Mouse (Mus musculus) stomach, embryonic 16.5 days (tissue): ENCODE results near the gene Ggt1. TPM values are rescaled to one million over a fixed set of nuclear protein-coding genes. Genes with fewer than 3 reads are reported as not detected.
"Not testable (repeated sequence)": the region's sequence is repeated elsewhere in the genome, so short reads cannot be mapped to it uniquely, and the experiment has no call there.

Experiments used
- ATAC-seq: fragments of 200-750 bp; cut with Nextera tagmentation; 2 replicates; pipeline ENCODE4 v1.8.0; 2017; ENCODE audit warnings: moderate number of reproducible peaks, moderate TSS enrichment; ENCODE audit not compliant: insufficient read depth, low FRiP score
- H3K27ac ChIP-seq: fragments of 300-500 bp; sonication (generic); 2 replicates; pipeline ENCODE4 v1.5.1; 2014; ENCODE audit warnings: low read length
- H3K27me3 ChIP-seq: fragments of 300-500 bp; sonication (generic); 2 replicates; pipeline ENCODE4 v1.6.1; 2014; ENCODE audit warnings: low read length, control low read depth, mixed read lengths; ENCODE audit not compliant: control insufficient read depth, insufficient read depth
- H3K36me3 ChIP-seq: fragments of 300-500 bp; sonication (generic); 2 replicates; pipeline ENCODE4 v1.6.1; 2014; ENCODE audit warnings: low read length; ENCODE audit not compliant: control insufficient read depth, insufficient read depth
- H3K4me1 ChIP-seq: fragments of 300-500 bp; sonication (generic); 2 replicates; pipeline ENCODE4 v1.6.1; 2014; ENCODE audit warnings: low read length, control low read depth, mixed read lengths; ENCODE audit not compliant: control insufficient read depth, insufficient read depth
- H3K4me2 ChIP-seq: fragments of 300-500 bp; sonication (generic); 2 replicates; pipeline ENCODE4 v1.6.1; 2014; ENCODE audit warnings: low read depth, low read length, mixed read lengths
- H3K4me3 ChIP-seq: fragments of 300-500 bp; sonication (generic); replicated peaks from 2 replicates; pipeline ENCODE4 v1.5.1; 2014; ENCODE audit warnings: mild to moderate bottlenecking, low read length
- H3K9ac ChIP-seq: fragments of 300-500 bp; sonication (generic); 2 replicates; pipeline ENCODE4 v1.6.1; 2014; ENCODE audit warnings: low read length
- H3K9me3 ChIP-seq: fragments of 300-500 bp; sonication (generic); replicated peaks from 2 replicates; pipeline ENCODE4 v1.6.1; 2016; ENCODE audit warnings: low read length, control low read depth; ENCODE audit not compliant: control insufficient read depth
- WGBS: fragments of 180-500 bp; shearing (Covaris S2); extraction: QIAGEN DNeasy Blood & Tissue Kit; methylation state at CpG from one replicate; pipeline ENCODE4 v1.1.7; 2014; 5-methylcytosine and 5-hydroxymethylcytosine counted together
- polyA plus RNA-seq: library from polyadenylated mRNA; unstranded; fragments of >200 nt; fragmentation: Nextera tagmentation; extraction: Ambion mirVana; gene quantifications from 2 replicates; pipeline ENCODE4 v1.2.1, GENCODE M21; 2015

Ggt1 gene
- polyA plus RNA-seq, 1 experiment from 2014 or later = 35.1 TPM

- WGBS = under 1% methylated on average over 47 of the region's 52 CpGs
- no peaks in the 10 kb centered on the region for H3K9me3 ChIP-seq
- peaks cover 27% of the 10 kb centered on the region for H3K4me1 ChIP-seq
- ATAC-seq = peak; percentile 98
- peak within 1 kb of the TSS; percentile 97 for H3K4me3 ChIP-seq
- H3K27ac ChIP-seq = peak within 1 kb of the TSS; percentile 97
- H3K9ac ChIP-seq = peak within 1 kb of the TSS; percentile 99
- no peaks in the 10 kb centered on the region; the same call in 1 of the 2 replicates for H3K36me3 ChIP-seq
- H3K4me2 ChIP-seq = peak within 1 kb of the TSS; percentile 88
- H3K27me3 ChIP-seq = no peaks in the 10 kb centered on the region
Observed at GRCm38 (mm10) chr10:75517073-75517757, 44.2 kb upstream of the Ggt1 start, which contains the start of gene Snrpd3. Gene Snrpd3, plus strand, starts transcription at chr10:75517551.

- Histone ChIP-seq H3K4me2 (peak within 1 kb of the TSS; percentile 88), H3K9me3 (no peaks in the 10 kb centered on the region), H3K4me3 (peak within 1 kb of the TSS; percentile 97), H3K36me3 (no peaks in the 10 kb centered on the region; the same call in 1 of the 2 replicates), H3K27ac (peak within 1 kb of the TSS; percentile 97), H3K27me3 (no peaks in the 10 kb centered on the region), H3K4me1 (peaks cover 27% of the 10 kb centered on the region), H3K9ac (peak within 1 kb of the TSS; percentile 99)
- peak; percentile 91 for ATAC-seq
- under 1% methylated on average over 20 of the region's 20 CpGs for WGBS
Observed at GRCm38 (mm10) chr10:75517758-75518143, 43.7 kb upstream of the Ggt1 start, which contains the start of gene Gucd1. Gene Gucd1, minus strand, starts transcription at chr10:75517972.

DNA sequence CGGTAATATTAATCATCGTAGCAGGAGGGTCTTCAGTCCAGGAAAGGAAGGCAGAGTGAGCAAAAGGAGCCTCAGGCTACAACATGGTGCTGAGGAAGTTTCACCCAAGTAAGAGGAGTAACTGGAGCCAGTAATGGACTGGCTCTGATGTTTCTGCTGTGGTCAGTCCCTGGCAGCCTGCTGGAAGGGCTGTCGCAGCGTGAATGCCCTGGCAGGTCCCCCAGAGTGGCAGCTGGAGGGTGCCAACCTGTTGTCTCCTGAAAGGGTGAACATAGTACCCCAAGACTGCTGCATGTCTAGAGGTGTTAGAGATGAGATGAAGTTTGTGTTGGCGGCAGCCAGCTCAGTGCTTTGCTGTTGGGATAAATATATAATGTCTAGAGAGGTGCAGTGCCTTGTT lies 40.8 kb upstream of the Ggt1 start:
- peaks cover 24% of the 10 kb centered on the region for H3K4me1 ChIP-seq
- no peak for ATAC-seq
- no peak overlapping the region for H3K9ac ChIP-seq
- no peak overlapping the region for H3K27ac ChIP-seq
- no peaks in the 10 kb centered on the region for H3K9me3 ChIP-seq
- no peak overlapping the region for H3K4me3 ChIP-seq
- H3K36me3 ChIP-seq = peaks cover 6% of the 10 kb centered on the region; the same call in 1 of the 2 replicates
- no peaks in the 10 kb centered on the region for H3K27me3 ChIP-seq
- H3K4me2 ChIP-seq = no peak overlapping the region
- WGBS = 97% methylated on average over 5 of the region's 5 CpGs

DNA sequence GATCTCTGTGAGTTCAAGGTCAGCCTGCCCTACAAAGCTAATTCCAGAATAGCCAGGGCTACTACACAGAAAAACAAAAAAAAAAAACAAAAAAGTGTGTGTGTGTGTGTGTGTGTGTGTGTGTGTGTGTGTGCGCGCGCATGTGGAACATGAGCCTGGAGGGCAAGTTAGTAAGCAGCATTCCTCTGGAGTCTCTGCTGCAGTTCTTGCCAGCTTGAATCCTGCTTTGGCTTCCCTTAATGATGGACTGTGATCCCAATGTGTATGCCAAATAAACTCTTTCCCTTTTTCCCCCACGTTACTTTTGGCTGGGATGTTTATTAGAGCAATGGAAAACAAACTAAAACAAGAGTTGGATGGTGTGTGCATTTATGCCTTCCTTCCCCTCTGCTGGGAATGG lies 39.8 kb upstream of the Ggt1 start:
- no peak overlapping the region for H3K9ac ChIP-seq
- no peaks in the 10 kb centered on the region for H3K27me3 ChIP-seq
- 80% methylated on average over 4 of the region's 4 CpGs for WGBS
- no peak overlapping the region for H3K27ac ChIP-seq
- no peak overlapping the region for H3K4me3 ChIP-seq
- no peak overlapping the region for H3K4me2 ChIP-seq
- H3K36me3 ChIP-seq = peaks cover 6% of the 10 kb centered on the region; the same call in 1 of the 2 replicates
- no peaks in the 10 kb centered on the region for H3K9me3 ChIP-seq
- no peak for ATAC-seq
- peaks cover 13% of the 10 kb centered on the region for H3K4me1 ChIP-seq

- H3K9ac ChIP-seq, H3K36me3 ChIP-seq, H3K4me1 ChIP-seq, H3K4me3 ChIP-seq, H3K27ac ChIP-seq, ATAC-seq, H3K9me3 ChIP-seq, H3K27me3 ChIP-seq, H3K4me2 ChIP-seq: not testable (repeated sequence)
- 96% methylated on average over 9 of the region's 9 CpGs for WGBS
Observed at GRCm38 (mm10) chr10:75525450-75525849, 36.0 kb upstream of the Ggt1 start.

DNA sequence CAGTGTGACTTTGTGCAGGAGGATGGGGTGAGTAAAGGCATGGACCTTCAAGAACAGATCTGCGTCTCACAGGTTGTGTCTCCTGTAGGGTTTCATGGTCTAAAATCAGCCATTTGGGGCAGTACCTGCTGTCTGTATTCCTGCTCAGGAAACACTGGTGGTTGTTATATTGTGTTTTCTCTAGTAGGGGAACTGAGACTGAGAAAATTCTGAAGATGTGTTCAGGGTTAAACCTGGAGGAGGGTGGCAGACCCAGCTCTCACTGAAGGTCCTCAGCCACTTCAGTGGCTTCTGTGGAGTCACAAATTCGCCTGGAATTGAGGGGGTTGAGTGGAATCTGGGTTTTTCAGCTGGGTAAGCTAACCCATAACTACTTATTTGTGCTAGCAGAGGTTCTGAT lies 31.1 kb upstream of the Ggt1 start:
- WGBS = 84% methylated on average over 2 of the region's 2 CpGs
- Histone ChIP-seq H3K9me3 (no peaks in the 10 kb centered on the region), H3K4me1 (no peaks in the 10 kb centered on the region), H3K9ac (no peak overlapping the region), H3K4me2 (no peak overlapping the region), H3K4me3 (no peak overlapping the region), H3K27ac (no peak overlapping the region), H3K36me3 (peaks cover 14% of the 10 kb centered on the region), H3K27me3 (no peaks in the 10 kb centered on the region)
- ATAC-seq = no peak

DNA sequence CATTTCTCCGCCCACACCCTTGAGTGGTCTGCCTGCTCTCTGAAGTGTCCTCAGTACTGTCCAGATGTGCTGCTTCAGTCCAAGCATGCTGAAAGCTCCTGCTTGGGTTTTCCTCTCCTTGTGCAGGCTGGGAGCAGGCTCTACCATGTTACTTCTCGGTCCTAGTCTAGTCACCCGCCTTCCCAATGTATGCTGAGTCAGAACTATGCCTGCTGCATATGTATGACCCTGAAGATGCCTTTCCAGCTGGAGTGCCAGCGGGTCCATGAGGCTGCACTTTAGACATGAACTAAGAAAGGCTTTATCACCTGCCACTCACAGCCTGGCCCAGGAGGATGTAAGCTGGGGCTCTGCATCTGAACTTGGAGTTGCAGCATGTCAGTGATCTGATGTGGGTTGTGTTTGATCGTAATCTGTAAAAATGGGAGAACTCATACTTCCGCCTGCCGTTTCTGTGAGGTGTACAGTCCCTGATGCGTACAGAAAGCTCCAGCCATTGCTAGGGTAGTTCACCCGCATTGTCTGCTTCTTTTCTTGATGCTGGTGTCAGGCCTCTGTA lies 29.8 kb upstream of the Ggt1 start:
- Histone ChIP-seq H3K36me3 (peaks cover 14% of the 10 kb centered on the region), H3K4me2 (no peak overlapping the region), H3K9me3 (no peaks in the 10 kb centered on the region), H3K4me3 (no peak overlapping the region), H3K27me3 (no peaks in the 10 kb centered on the region), H3K9ac (no peak overlapping the region), H3K27ac (no peak overlapping the region), H3K4me1 (no peaks in the 10 kb centered on the region)
- 89% methylated on average over 9 of the region's 9 CpGs for WGBS
- no peak for ATAC-seq

DNA sequence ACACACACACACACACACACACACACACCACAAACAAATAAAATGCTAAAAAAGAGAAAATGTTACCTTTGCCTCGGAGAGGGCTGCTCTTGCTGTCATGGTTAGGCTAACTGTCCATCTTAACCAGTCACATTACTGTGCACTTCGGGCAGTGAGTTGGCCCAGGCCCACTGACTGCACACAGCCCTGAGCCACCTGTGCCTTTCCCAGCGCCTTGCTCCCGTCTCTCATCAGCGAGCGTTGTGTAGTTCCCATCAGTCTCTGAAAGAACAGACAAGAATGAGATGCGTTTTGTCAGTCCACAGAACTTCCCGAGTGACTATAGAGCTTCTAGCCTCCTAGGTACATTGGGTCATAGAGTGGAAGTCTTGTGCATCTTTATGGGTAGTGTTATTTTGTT lies 27.2 kb upstream of the Ggt1 start:
- 90% methylated on average over 8 of the region's 8 CpGs for WGBS
- ATAC-seq = no peak
- Histone ChIP-seq H3K4me2 (no peak overlapping the region), H3K36me3 (peaks cover 14% of the 10 kb centered on the region), H3K9ac (no peak overlapping the region), H3K27ac (no peak overlapping the region), H3K9me3 (no peaks in the 10 kb centered on the region), H3K4me3 (no peak overlapping the region), H3K4me1 (no peaks in the 10 kb centered on the region), H3K27me3 (no peaks in the 10 kb centered on the region)

DNA sequence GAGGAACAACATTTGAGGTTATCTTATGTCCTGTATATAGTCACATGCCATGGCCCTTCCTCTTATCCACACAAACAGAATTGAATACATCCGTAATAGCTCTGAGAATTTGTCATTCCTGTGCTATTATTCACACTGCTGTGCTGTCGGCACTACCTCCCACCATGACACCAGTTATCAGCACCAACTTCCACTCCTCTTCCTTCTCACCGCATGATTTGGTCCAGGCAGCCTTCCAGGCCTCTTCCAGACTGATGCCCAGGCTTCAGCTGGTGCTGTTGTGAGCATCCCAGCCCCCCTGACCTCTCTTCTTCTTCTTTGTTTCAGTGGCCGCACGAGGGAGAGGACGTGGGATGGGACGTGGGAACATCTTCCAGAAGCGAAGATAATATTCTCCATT lies 26.5 kb upstream of the Ggt1 start:
- Histone ChIP-seq H3K27ac (no peak overlapping the region), H3K9ac (no peak overlapping the region), H3K4me2 (no peak overlapping the region), H3K9me3 (no peaks in the 10 kb centered on the region), H3K4me3 (no peak overlapping the region), H3K36me3 (peaks cover 14% of the 10 kb centered on the region), H3K27me3 (no peaks in the 10 kb centered on the region), H3K4me1 (no peaks in the 10 kb centered on the region)
- 92% methylated on average over 8 of the region's 8 CpGs for WGBS
- no peak for ATAC-seq
